Mouse (Mus musculus) heart, embryonic 11.5 days (tissue): ENCODE results near the gene Rnf135. TPM values are rescaled to one million over a fixed set of nuclear protein-coding genes. Genes with fewer than 3 reads are reported as not detected.

ENCODE experiments used
- ATAC-seq: fragments of 200-750 bp; cut with Nextera tagmentation; replicated peaks from 2 replicates; pipeline ENCODE4 v1.8.0; 2017; ENCODE audit warnings: moderate library complexity; ENCODE audit not compliant: insufficient number of reproducible peaks, low FRiP score, low TSS enrichment
- H3K27ac ChIP-seq: fragments of 300-500 bp; sonication (generic); 2 replicates; pipeline ENCODE4 v1.5.1; 2014; ENCODE audit warnings: mild to moderate bottlenecking, low read depth, low read length
- H3K27me3 ChIP-seq: fragments of 300-500 bp; sonication (generic); 2 replicates; pipeline ENCODE4 v1.6.1; 2014; ENCODE audit warnings: mild to moderate bottlenecking, low read length, mixed read lengths; ENCODE audit not compliant: control insufficient read depth, insufficient read depth
- H3K36me3 ChIP-seq: fragments of 300-500 bp; sonication (generic); 2 replicates; pipeline ENCODE4 v1.6.1; 2014; ENCODE audit warnings: mild to moderate bottlenecking, low read length, moderate library complexity, mixed read lengths; ENCODE audit not compliant: control insufficient read depth, insufficient read depth
- H3K4me1 ChIP-seq: fragments of 300-500 bp; sonication (generic); 2 replicates; pipeline ENCODE4 v1.6.1; 2014; ENCODE audit warnings: low read length; ENCODE audit not compliant: control insufficient read depth, insufficient read depth
- H3K4me2 ChIP-seq: fragments of 300-500 bp; sonication (generic); 2 replicates; pipeline ENCODE4 v1.6.1; 2014; ENCODE audit warnings: mild to moderate bottlenecking, moderate library complexity
- H3K4me3 ChIP-seq: fragments of 300-500 bp; sonication (generic); 2 replicates; pipeline ENCODE4 v1.5.1; 2014; ENCODE audit warnings: low read depth, low read length
- H3K9ac ChIP-seq: fragments of 300-500 bp; sonication (generic); 2 replicates; pipeline ENCODE4 v1.6.1; 2014; ENCODE audit warnings: mild to moderate bottlenecking, low read depth, low read length, moderate library complexity
- H3K9me3 ChIP-seq: fragments of 300-500 bp; sonication (generic); replicated peaks from 2 replicates; pipeline ENCODE4 v1.6.1; 2016; ENCODE audit warnings: low read length; ENCODE audit not compliant: control insufficient read depth
- WGBS: fragments of 180-500 bp; shearing (Covaris S2); extraction: QIAGEN DNeasy Blood & Tissue Kit; methylation state at CpG from one replicate; pipeline ENCODE4 v1.1.7; 2014; ENCODE audit not compliant: insufficient replicate concordance; 5-methylcytosine and 5-hydroxymethylcytosine counted together
- polyA plus RNA-seq: library from polyadenylated mRNA; unstranded; fragments of >200 nt; fragmentation: Nextera tagmentation; extraction: Ambion mirVana; gene quantifications from 2 replicates; pipeline ENCODE4 v1.2.1, GENCODE M21; 2014

The Rnf135 gene
- polyA plus RNA-seq, result 6.1 and 8.3 TPM in 2 replicates

DNA sequence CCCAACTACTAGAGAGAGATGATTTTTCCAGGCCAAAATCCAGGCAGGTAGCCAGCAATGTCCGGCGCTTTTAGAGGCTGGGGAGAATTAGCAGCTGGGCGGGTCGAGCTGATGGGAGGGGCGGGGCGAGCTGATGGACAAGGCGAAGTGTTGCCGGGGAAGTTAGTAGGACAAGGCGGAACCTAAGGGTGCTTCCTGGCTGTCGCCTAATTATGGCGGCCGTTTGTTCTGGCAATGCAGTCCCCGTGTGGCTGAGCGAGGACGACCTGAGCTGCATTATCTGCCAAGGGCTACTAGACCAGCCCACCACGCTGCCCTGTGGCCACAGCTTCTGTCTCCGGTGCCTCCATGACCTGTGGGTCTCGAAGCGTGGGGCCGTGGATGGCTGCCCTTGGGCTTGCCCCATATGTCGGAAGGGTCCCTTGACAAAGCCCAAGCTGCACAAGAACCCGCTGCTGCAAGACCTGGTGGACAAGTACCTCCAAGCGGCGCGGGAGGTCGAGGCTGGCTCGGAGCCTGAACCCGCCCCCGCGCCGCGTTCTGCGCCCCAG is at the start of gene Rnf135:
Rnf135 (plus strand) TSS at position 147 of the 551 bp plus-strand sequence.
- Histone ChIP-seq H3K9ac (peak within 1 kb of the TSS; percentile 89), H3K4me2 (peak within 1 kb of the TSS; percentile 73), H3K27me3 (no peaks in the 10 kb centered on the region), H3K27ac (peak within 1 kb of the TSS; percentile 89), H3K9me3 (no peaks in the 10 kb centered on the region), H3K4me3 (peak within 1 kb of the TSS; percentile 85), H3K4me1 (0 out of 2 replicates have a peak, but pooled peaks cover 2% of the 10 kb centered on the region), H3K36me3 (no peaks in the 10 kb centered on the region)
- WGBS, result 4% methylated on average over 33 of the region's 33 CpGs
- peak; percentile 82 for ATAC-seq

DNA sequence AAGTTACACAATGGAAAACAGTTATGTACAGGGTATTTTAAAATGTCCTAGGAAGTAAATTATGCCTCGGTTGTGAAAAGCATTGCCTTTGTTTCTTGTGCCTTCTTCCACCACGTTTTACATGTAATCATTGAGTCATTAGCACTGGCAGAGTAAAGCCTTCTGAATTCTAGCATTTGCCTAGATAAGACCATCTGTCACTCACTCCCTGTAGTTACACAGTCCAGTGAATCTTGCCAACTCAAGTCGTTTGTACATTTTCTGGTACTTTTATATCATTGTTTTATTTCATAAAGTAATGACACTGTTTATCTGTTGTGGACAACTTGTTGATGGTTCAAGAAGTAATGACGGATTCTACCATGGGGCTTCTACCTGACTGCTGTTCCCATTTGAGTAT is 48.9 kb upstream of the Rnf135 start:
- no peak overlapping the region for H3K4me2 ChIP-seq
- H3K9ac ChIP-seq, result no peak overlapping the region
- H3K4me1 ChIP-seq, result no peaks in the 10 kb centered on the region
- 64% methylated on average over 4 of the region's 4 CpGs for WGBS
- ATAC-seq, result no peak
- peaks cover 20% of the 10 kb centered on the region for H3K36me3 ChIP-seq
- no peak overlapping the region for H3K4me3 ChIP-seq
- no peaks in the 10 kb centered on the region for H3K27me3 ChIP-seq
- no peaks in the 10 kb centered on the region for H3K9me3 ChIP-seq
- no peak overlapping the region for H3K27ac ChIP-seq

DNA sequence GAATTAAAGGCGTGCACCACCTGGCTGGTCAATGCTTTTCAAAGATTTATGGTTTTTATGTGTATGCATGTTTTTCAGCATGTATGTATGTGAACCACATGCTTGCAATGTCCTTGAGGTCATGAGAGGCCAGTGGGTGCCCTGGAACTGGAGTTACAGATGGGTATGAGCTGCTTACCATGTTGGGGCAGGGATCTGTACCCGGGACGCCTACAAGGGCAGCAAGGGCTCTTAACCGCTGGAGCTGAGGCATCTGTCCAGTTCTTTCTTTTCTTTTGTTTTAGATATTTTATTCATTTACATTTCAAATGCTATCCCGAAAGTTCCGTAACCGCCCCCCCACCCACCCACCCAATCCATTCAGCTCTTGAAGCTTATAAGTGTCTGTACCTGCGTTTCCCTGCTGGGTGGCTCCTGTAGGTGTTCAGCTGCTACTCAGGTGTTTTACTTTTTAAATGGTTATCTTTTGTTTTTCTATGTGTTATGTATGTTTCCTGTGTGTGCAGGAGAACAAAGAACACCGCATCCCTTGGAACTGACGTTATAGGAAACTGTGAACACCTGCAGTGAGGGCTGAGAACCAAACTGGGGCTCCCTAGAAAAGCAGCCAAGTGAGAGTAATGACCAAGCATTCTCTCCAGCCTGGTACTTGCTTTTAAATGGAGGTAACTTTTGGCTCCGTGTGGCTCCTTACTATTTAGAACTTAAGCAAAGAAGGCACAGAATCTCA is 47.5 kb upstream of the Rnf135 start:
- Histone ChIP-seq H3K4me2 (no peak overlapping the region), H3K27me3 (no peaks in the 10 kb centered on the region), H3K27ac (no peak overlapping the region), H3K9ac (no peak overlapping the region), H3K4me1 (no peaks in the 10 kb centered on the region), H3K9me3 (no peaks in the 10 kb centered on the region), H3K36me3 (peaks cover 20% of the 10 kb centered on the region), H3K4me3 (no peak overlapping the region)
- ATAC-seq, result no peak
- 91% methylated on average over 11 of the region's 11 CpGs for WGBS

DNA sequence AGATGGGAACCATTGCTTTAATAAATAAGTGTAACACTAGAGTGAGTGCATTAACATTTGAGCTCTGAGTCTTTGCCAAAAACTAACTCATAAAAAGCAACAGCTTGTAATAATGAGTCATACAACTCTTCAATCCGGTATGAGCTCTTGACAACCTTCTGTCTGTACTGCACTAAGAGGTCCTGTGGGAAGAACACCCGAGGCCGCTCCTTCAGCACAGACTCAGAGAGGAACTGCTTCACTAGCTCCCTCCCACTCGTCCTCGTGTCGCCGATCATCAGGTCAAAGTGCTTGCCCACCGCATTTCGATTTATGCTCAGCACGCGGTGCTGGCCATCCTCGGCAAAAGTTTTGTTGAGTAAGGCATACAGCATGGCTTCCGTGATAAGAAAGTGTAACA is 46.9 kb upstream of the Rnf135 start:
- Histone ChIP-seq H3K4me1 (no peaks in the 10 kb centered on the region), H3K27ac (no peak overlapping the region), H3K27me3 (no peaks in the 10 kb centered on the region), H3K4me3 (no peak overlapping the region), H3K9ac (no peak overlapping the region), H3K9me3 (no peaks in the 10 kb centered on the region), H3K4me2 (no peak overlapping the region), H3K36me3 (peaks cover 20% of the 10 kb centered on the region)
- 90% methylated on average over 13 of the region's 13 CpGs for WGBS
- no peak for ATAC-seq

DNA sequence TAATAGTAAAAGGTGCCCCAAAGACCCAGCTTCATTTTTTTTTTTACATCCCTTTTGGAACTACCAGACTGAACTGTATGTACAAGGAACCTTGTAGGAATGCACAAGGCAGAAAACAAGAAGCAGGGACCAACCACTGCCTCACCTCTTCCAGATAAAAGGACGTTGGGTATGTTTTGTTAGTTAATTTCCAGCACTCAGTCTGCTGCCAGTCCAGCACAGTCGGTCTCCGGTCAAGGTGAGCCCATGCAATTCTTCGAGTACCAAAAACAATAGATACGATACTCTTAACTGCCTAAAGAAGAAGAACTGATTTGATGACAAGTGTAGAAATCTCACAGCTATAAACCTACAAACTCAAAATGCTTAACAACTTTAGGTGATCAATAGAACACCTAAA is 45.9 kb upstream of the Rnf135 start:
- Histone ChIP-seq H3K27me3 (no peaks in the 10 kb centered on the region), H3K9me3 (no peaks in the 10 kb centered on the region), H3K4me3 (no peak overlapping the region), H3K27ac (no peak overlapping the region), H3K4me2 (no peak overlapping the region), H3K36me3 (peaks cover 15% of the 10 kb centered on the region), H3K9ac (no peak overlapping the region), H3K4me1 (0 out of 2 replicates have a peak, but pooled peaks cover under 1% of the 10 kb centered on the region)
- ATAC-seq, result no peak
- 89% methylated on average over 5 of the region's 5 CpGs for WGBS

DNA sequence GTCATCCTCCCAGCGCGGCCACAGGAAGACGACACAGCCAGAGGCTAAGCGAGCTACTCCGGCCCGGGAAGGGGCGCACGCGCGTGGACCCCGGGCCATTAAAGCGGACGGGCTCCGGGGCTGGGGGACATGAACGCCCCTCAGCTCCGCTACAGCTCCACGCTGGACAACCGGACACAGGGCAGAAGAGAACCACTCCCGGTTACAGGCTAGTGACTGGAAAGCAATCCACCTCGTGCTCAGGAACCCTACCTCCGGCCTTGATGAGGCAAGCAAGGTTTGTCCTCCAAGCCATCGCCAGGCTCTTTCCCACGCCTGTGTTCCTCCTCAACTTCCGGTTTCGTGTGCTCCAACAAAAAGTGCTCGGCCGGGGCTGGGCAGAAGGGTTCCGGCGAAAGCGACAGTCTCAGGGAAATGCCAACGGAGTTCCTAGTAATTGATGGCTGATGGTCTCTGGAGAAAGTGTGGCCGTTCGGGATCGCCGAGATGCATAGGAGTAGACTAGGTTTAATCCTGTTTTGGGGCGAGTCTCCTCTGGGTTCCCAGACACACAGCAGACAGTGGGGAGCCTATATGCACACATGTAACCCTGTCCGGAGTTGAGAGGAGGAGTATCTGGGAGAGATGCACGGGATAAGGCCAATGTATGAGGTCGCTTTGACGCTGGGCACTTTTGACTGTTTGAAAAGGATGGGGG is 41.7 kb upstream of the Rnf135 start, which contains the start of gene Tefm:
Tefm (minus strand) TSS at position 351 of the 697 bp plus-strand sequence.
- 0 out of 2 replicates have a peak, but pooled peaks cover 6% of the 10 kb centered on the region for H3K36me3 ChIP-seq
- H3K27me3 ChIP-seq, result no peaks in the 10 kb centered on the region
- H3K4me3 ChIP-seq, result peak within 1 kb of the TSS; percentile 77
- H3K9me3 ChIP-seq, result no peaks in the 10 kb centered on the region
- 0 out of 2 replicates have a peak, but pooled peaks cover 2% of the 10 kb centered on the region for H3K4me1 ChIP-seq
- peak; percentile 72 for ATAC-seq
- H3K27ac ChIP-seq, result peak within 1 kb of the TSS; percentile 76
- peak within 1 kb of the TSS; percentile 88 for H3K9ac ChIP-seq
- H3K4me2 ChIP-seq, result peak within 1 kb of the TSS; percentile 68
- under 1% methylated on average over 40 of the region's 40 CpGs for WGBS

DNA sequence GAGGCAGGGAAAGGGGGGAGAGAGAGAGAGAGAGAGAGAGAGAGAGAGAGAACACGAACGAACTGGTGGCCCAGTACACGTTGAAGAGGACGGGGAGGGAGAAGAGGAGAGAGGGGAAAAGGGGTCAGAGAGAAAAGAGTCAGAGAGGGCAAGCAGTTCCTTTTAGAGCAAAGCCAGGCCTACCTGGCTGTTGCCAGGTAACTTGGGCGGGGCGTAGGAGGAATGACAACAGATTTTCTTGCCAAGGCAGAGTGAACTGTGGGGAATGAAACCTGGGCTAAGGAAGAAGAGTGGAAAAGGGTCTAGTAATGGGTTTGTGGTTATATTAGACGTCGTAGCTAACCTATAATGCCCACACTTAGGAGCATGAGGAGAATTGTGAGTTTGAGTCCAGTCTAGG is 40.8 kb upstream of the Rnf135 start:
- no peak for ATAC-seq
- Histone ChIP-seq H3K9ac (no peak overlapping the region), H3K4me2 (peak overlapping the region; percentile 68), H3K27me3 (no peaks in the 10 kb centered on the region), H3K4me3 (peak overlapping the region; percentile 77), H3K27ac (no peak overlapping the region), H3K4me1 (0 out of 2 replicates have a peak, but pooled peaks cover 2% of the 10 kb centered on the region), H3K9me3 (no peaks in the 10 kb centered on the region), H3K36me3 (0 out of 2 replicates have a peak, but pooled peaks cover 2% of the 10 kb centered on the region)
- WGBS, result 37% methylated on average over 8 of the region's 8 CpGs

DNA sequence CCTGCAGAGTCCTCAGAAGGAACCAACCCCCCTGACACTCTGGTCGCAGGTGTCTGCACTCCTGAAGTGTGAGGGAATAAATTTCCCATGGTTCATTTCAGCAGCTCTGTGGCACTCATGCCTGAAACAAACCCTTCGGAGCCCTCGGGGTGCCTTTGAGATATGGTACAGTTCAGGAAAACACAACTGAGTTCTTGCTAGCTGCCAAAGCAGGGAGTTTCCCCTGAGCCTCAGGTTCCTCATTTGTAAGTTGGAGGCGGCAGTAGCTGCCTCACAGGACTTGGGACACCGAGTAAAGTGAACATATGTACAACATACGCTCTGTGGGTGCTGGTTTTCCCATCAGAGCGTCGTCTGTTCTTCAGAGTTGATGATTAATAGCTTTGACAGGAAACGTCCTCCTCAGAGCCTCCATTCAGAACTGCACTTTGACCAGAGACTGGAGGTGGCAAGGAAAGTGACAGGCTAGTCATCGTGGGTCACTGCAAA is 37.8 kb upstream of the Rnf135 start:
- 53% methylated on average over 10 of the region's 10 CpGs for WGBS
- no peak overlapping the region for H3K27ac ChIP-seq
- no peak for ATAC-seq

More for the DNA sequence above, 37.8 kb upstream of the Rnf135 start:
- H3K9me3 ChIP-seq, result no peaks in the 10 kb centered on the region
- no peak overlapping the region for H3K4me3 ChIP-seq
- H3K4me2 ChIP-seq, result no peak overlapping the region
- H3K9ac ChIP-seq, result no peak overlapping the region
- 0 out of 2 replicates have a peak, but pooled peaks cover 2% of the 10 kb centered on the region for H3K4me1 ChIP-seq
- H3K36me3 ChIP-seq, result no peaks in the 10 kb centered on the region
- H3K27me3 ChIP-seq, result no peaks in the 10 kb centered on the region
